Mouse (Mus musculus) CD4-positive, CD25-positive, alpha-beta regulatory T cell, adult 4 months (primary cell): ENCODE data around the gene Gm20388. TPM values are rescaled to one million over a fixed set of nuclear protein-coding genes. Genes with fewer than 3 reads are reported as not detected.
"Not testable (repeated sequence)": the region's sequence is repeated elsewhere in the genome, so short reads cannot be mapped to it uniquely, and the experiment has no call there.

Source experiments
- ATAC-seq: one replicate; pipeline ENCODE4 v1.8.0; 2017
- polyA plus RNA-seq, 2 experiments: library from polyadenylated mRNA; unstranded; fragments of 100-300 nt; shearing (Covaris generic); gene quantifications; one replicate each; pipeline ENCODE4 v1.2.1; 2017

Gene Gm20388
- polyA plus RNA-seq, 2 experiments from 2014 or later, result 10.7 to 12.8 TPM

DNA sequence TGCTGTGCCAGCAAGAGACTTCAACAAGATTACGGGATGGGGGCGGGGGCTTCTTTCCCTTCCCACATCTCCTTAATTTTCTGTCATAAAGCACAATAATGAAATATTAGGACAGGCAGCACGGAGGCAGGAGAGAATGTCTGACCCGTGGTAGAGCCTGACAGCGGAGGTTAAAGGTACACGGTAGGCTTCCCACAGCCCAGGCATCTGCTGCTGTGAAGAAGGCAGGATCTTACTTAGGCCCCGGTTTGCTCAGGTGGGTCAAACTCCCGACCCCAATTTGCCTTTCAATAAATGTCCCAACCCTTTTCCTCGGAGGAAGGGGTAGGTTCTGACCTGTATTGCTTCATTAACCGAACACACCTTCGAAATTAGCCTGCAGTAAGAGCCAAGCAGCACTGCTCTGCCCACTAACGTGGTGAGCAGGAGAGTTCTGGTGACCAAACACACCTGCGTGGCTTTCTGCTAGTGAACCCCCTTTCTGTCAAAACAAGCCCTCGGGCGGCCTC is 3894.6 kb downstream of the Gm20388 start:
- no peak for ATAC-seq

DNA sequence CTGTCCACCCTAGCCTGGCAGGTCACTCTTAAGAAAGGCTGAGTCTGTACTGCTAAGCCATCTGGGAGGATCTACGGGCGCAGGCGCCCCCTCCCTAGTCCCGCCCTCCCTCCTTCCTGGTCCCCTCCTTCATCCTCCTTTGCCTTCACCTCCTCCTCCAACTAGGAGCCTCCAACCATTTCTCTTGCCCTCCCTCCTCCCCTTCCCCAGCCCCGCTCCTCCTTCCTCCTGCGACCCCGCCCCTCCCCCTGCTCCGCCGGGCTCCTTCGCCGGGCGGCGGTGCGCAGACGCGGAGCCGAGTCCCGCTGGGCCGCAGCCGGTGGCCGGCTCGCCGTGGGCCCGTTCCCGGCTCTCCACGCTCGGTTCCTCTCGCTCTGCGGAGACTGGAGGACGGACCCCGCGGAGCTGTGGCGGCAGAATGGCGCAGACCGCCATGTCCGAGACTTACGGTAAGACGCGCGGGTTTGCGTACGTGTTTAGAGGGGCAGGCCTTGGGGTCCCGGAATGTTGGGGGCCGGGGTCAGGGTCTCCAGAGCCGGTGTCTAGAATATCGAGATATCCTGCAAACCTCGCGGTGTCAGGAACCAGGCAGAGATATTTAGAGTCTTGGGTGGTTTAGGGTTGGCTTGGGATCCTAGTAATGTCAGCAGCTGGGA is 3895.2 kb downstream of the Gm20388 start, which contains the start of gene Rab4a:
TSS of gene Rab4a (plus strand) at position 268 of the 656 bp plus-strand sequence.
- ATAC-seq, result peak; percentile 53

DNA sequence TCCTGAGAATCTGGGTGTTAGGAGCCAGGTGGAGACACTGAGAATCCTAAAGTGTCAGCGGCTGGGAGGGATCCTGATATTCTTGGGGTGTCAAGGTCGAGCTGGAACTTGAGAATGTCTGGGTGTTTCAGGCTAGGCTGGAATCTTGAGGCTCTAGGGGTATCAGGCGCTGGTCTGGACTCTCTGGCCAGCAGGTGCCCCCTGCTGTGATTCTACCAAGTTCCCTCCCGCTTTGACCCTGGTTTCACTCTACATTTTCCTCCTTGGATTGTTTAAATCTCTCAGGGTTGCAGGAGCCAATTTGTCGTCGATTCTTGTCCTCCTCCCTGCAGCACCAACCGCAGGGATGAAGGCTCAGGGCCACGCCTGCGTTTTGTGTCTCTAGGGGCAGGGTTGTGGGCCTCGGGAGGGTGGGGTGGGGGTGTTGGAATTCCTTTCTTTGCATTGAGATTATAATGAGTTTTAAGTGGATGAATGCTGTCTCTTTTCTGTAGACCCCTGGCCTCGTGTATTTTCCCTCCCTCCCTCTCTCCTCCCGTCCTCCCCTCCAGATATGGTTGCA is 3895.8 kb downstream of the Gm20388 start:
- no peak for ATAC-seq

DNA sequence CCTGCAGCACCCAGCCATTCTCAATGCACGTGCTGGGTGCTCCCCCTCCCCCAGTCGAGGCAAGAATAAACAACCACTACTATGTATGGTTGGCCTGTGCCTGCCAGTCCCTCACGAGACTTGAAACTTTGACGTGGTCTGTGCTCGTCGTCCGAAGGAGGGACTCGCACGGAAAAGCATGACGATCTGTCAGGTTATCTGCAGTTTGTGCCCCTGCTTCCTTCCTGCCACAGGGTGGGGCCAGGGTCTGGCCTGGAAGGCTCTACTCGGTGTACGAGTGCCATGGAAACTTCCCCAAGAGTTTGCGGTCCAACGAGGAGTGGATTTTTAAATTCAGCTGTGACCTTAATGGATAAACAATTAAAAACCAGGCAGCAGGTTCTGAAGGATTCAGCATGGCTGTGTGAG is 3896.4 kb downstream of the Gm20388 start:
- peak; percentile 71 for ATAC-seq

DNA sequence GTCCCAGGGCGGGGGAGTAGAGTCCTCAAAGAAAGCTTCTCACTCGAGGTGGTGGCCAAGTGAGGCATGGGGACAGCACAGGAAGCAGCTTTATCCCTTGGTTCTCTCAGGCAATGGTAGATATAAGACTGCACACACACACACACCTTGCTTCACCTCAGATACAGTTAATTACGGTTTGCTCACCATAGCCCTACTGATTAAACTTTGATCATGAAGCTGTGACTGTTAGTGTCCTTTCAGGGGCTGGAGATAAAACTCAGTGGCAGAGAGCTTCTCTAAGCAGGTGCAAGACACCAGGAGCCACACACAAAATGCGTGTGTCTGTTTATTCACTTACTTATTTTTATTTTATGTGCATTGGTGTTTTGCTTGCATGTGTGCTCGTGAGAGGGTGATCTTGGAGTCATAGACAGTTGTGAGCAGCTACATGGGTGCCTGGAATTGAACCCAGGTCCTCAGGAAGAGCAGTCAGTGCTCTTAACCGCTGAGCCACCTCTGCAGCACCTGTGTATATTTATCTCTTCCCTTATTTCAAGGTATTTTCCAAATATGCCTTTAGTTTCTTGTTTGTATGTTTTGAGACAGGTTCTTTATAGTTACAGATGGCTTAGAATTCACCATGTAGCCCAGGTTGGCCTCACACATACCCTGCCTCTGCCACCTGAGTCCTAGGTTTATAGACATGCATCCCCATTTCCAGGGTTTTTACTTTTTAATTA is 3897.4 kb downstream of the Gm20388 start:
- ATAC-seq, result no peak

DNA sequence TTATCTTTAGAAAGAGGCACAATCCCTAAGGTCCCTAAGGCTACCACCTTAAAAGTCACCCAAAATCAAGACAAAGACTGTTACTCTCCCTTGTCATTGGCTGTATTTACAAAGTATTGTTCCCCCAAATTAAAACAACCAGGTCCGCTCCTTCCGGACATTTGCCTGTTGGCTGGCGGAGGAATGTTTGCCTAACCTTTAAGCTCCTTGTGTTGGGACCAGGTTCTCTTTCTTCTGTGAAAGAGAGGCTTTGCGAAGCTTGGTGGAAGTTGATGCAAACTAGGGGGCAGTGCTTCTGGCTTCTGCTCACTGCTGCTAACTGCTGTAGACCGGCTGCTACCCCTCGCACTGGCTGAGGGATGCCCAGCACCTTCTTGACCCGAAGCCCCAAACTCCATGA is 3898.0 kb downstream of the Gm20388 start:
- ATAC-seq, result no peak

DNA sequence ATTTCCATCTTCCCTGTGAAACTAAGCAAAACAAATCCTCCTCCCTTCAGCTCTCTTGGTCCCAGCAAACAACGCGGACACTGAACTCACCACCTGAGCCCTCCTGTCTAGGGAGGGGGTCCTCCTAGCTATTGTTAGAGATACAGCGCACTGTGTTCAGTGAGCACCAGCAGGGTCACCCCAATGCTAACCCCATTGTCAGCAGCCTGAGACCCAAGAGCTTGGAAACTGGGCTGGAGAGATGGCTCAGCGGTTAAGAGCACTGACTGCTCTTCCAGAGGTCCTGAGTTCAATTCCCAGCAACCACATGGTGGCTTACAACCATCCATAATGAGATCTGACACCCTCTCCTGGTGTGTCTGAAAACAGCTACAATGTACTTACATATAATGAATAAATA is 3898.7 kb downstream of the Gm20388 start:
- not testable (repeated sequence) for ATAC-seq

DNA sequence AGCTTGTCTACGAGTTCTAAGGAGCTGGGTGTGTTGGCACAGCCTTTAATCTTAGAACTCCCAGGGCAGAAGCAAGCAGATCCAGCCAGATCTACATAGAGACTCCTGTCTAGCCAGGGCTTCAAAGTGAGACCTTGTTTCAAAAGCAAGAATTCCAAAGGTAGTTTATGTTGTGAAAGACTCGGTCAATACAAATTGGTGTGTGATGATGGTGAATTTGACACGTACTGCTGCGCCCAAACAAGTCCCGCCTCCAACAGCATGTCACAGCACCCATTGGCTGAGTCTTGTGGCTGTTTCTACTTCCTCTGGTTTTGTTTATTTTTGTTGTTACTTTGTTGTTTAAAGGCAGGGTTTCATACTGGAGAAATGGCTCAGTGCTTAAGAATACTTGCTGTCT is 3901.6 kb downstream of the Gm20388 start:
- ATAC-seq, result no peak

DNA sequence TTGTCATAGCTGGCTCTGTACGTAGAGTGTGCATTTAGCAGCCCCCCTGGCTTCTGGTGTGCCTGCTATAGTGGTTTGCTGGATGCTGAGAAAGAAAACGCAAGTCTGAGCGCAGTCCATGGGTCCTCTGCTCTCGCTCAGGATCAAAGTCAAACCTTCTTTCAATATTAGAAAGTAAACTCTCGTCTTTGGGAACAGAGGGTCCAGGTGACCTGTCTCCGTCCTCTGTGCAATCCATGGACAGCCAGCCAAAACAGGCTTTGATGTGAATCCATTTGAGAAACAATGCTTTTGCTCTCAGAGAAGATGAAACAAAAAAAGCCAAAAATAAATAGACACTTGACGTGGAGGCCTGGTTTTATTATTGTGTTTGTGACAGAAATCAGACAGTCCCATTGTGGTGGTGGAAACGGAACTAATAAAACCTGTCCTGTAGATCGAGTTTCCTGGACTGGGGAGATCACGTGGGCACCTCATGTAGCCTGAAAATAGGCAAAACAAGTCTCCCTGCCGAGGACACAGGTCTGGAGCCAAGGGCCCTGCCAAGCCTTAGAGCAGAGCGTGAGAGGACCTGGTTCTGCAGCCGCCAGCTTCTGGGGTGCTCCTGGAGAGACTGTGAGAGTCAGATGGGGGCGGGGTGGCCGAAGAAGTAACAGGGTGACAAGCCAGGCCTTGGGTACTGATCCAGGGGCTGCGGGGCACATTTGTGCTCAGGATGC is 3902.7 kb downstream of the Gm20388 start:
- no peak for ATAC-seq

DNA sequence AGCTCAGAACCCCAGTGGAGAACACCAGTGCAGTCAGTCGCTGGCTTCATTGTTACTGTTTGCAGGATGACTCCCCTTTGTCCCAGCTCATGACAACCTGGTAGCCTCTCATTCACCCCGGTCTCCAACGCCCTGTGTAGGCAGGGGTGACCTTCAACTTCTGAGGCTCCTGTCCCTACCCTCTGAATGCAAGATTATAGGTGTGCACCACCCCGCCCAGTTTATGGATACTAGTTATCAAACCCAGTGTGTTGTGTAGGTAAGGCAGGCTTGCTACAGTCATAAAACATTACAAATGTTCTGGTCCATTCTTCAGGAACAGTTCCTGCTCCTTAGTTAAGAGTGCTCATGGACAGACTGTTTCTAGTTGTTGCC is 3903.2 kb downstream of the Gm20388 start:
- ATAC-seq, result no peak

DNA sequence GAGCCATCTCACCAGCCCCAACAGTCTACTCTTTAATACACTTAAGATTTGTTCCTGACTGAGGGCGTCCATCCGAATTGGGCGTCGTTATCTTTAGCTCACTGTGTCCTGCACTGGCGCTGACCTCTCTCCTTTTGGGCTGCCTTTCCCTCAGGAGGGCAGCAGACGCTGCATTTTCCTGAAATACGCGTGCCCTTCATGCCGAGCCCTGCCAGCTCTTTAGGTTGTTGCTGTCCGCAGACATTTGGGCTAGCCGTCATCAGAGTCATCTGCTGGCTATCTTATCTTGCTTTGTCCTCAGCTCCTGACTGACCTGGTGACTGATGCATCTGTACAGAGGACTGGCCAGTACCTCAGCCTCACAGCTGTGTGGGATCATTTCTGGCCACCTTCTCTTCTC is 3904.7 kb downstream of the Gm20388 start:
- no peak for ATAC-seq

DNA sequence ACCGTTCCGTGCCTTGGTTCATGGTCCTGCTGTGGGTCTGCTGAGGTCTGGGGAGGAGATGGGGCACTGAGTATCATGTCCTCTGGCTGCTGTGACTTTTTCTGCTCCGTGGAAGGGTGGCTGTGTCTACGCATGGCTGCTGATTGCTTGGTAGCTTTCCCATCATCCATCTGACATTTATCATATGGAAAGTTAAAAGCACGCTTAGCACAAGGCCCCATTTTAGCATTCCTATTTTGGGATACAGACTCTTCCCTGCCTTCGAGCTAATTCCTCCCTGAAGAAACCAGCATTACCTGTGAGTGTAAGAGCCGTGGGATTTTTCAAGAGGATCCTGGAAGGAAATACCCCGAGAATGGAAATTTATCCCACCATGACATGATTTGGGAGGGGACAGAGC is 3906.3 kb downstream of the Gm20388 start:
- no peak for ATAC-seq

DNA sequence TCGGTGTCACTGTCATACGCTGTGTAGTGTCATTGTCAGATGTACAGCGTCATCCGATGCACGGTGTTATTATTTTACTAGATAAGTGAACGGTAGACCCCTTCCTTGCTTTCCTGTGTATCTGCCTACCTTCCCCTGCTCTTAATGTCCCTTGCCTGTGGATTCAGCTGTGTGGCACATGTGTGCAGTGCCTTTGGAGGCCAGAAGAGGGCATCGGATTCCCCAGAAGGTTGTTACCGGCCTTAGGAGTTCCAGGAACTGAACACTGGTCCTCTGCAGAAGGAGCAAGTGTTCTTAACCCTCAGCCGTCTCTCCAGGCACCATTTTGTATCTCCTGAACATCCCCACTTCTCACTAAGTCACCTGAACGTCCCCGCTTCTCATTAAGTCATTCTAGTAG is 3907.1 kb downstream of the Gm20388 start:
- no peak for ATAC-seq

DNA sequence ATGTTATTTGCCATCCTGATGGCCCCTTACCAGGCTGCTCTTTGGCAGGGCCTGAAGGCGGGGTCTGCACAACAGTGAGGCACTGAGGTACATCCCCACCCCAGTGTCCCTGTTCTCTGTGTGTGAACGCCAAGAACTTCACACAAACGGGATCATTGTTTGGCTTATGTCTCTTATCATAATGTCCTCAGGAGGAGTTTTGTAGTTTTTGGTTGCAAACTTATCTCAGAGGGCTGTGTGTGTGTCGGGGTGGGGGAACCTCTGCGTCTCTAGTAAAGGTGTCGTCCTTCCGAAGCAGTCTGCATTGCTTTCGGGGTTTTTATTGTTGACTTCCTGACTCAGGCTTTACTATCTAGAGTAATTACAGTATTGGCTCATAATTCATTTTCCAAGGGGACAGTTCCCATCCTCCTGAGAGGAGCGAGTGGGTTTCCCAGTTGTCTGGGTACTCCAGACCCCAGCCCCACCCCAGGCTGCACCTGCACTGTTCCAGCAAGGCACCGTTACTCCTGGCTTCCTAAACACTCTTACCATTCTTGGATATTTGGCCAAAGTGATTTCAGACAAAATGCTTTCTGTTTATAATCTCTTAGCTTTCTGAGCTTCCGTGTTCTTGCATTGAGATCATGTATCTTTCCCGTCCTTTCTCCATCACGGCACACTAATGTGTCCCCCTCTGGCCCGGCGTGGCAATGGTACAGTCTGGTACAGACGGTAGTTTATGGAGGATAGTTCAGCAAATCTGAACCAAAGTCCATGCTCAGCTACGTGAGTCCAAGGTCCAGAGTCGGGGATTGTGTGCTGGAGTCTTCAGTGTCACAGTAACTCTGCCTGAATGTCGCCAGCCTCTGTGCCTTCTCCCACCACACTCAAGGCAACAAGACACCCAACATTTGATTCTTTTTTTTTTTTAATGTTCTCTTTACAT is 3909.3 kb downstream of the Gm20388 start:
- no peak for ATAC-seq

DNA sequence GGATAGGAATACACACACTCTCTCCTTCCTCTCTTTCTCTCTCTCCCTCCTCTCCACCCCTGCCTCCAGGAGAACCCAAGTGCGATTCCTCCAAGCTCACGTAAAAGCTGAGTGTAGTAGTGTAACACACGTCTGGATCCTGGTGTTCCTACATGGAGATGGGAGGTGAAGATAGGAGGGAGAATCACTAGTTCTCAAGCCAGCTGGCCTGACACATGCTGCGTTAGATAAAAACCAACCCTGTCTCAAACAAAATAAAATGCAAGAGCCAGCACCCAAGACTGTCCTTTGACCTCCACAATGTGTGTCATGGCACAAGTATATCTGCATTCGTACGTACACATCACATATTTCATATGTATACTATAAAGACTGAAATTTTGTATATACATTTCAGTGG is 3910.1 kb downstream of the Gm20388 start:
- no peak for ATAC-seq

DNA sequence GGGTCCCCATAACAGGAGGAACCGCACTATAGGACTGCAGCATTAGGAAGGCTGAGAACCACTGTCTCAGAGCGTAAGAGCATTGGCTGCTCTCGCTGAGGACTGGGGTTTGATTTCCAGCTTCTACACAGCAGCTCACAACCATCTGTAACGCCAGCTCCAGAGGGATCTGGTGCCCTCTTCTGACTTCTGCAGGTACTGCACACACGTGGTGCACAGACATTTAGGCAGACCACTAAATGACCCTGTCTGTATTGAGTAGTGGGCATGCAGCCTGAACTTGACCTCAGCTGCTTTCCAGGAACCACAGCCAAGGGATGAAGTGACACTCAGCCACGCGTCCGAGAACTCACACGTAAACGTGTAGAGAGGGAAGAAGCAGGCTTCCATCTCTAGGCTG is 3912.5 kb downstream of the Gm20388 start:
- ATAC-seq, result no peak

DNA sequence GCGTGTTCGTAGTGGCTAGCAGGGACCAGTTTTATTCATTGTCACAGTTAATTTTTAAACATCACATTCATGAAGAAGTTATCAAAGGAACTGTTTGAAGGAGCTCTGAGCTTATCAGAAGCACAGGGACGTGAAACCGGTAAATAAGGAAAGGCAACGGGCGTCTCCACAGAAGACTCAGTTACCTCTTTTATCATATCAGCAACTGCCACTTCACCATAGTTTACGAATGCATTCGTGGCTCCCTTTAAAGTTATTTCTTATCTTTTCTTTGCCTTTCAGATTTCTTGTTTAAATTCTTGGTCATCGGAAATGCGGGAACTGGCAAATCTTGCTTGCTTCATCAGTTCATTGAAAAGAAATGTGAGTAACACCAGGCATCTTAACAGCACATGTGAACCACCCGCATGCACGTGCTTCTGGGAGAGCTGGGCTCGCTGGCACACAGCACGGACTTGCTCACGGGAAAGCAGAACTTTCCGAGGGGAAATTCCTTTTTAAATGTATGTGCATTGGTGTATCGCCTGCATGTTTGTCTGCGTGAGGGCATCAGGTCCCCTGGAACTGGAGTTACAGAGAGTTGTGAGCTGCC is 3913.0 kb downstream of the Gm20388 start:
- ATAC-seq, result no peak

DNA sequence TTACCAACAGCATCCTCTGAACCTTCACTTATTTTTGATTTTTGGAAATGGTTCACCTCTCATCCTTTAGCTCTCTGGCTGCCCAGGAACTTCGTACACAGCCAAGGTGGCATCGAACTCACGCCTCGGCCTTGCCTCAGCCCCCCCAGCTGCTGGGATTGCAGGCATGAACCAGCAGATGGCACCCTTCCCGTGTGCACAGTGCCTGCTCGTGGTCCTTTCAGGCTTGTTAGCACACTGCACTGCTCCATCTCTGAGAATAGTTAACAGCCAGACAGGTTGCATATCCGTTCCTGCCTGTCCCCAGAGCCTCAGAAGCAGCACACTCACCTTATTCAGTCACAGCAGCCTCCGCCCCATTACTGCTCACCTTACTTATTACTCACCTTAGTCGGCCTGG is 3915.4 kb downstream of the Gm20388 start:
- ATAC-seq, result no peak

DNA sequence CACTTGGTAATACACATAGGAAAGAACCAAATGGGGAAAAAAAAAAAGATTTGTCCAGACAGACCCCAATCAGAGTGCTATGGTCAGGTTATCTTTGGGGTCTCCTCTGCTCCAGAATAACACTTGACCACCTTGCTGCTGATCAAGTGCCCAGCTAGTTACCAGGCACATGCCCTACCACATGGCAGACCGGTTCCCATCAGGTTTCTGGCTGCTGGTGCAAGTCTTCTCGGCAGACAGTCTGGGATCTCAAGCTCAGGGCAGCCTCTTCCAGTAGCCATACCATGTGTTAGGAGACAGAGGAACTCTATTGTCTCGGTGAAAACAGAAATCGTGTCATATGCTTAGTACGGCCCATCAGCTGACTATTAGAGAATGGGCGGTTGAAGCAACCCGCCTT is 3916.1 kb downstream of the Gm20388 start:
- ATAC-seq, result no peak

DNA sequence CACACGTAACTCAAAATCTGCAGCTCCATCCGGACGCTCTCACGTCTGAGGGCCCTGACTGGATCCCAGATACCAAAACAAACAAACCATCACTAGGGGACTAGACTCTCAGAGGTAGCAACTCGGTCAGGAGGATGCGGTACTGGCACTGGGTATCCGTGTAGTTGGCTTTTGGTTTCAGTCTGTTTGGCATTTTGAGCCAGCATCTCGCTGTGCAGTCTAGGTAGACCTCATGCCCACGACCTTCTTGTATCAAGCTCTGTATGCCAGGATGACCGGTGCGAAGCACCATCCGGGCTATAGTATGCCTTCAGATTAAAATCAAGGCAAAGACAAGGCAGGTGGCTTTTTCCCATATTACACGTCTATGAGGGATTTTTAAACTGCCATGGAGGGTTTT is 3916.9 kb downstream of the Gm20388 start:
- no peak for ATAC-seq

DNA sequence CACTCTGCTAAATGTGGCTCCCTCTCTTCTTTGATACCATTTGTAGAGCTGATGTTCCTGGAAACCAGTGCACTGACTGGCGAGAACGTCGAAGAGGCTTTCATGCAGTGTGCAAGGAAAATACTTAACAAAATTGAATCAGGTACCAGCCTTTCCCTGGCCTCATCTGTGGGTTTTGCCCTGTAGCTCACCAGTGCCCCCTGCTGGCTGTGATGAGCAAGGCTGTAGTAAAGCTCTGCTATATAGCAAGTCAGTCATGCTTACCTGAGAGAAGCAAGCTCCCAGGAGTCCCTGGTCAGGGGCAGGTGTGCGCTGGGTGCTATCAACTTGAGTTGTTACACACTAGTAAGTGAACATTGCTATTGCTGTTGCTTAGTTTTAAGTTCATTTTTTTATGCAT is 3922.1 kb downstream of the Gm20388 start:
- ATAC-seq, result peak; percentile 39

DNA sequence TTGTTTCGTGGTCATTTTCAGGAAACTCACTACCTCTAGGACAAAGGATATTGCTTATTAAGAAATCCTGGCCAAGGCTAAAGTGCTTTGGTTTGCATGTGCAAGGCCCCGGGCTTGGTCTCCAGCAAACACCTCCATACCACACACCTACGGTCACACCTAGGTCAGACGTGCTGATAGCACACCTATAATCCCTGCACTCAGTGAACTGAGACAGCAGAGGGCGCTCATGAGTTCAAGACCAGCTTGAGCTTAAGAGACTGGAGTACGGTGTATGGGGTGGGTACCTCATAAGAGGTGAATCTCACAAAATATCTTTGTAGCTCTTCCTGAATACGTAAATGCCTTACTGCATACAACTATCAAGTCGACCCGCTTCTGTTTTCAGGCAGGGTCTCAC is 3924.8 kb downstream of the Gm20388 start:
- peak; percentile 56 for ATAC-seq
